Mouse (Mus musculus) lung, embryonic 15.5 days (tissue): ENCODE measurements around the gene Atp8a2. TPM values are rescaled to one million over a fixed set of nuclear protein-coding genes. Genes with fewer than 3 reads are reported as not detected.

ENCODE experiments used
- ATAC-seq: fragments of 200-750 bp; cut with Nextera tagmentation; 2 replicates; pipeline ENCODE4 v1.8.0; 2017; ENCODE audit warnings: moderate number of reproducible peaks, borderline replicate concordance; ENCODE audit not compliant: low FRiP score, low TSS enrichment; ENCODE audit errors: extremely low read depth
- H3K27ac ChIP-seq: fragments of 300-500 bp; sonication (generic); 2 replicates; pipeline ENCODE4 v1.5.1; 2015; ENCODE audit warnings: moderate library complexity, mild to moderate bottlenecking, inconsistent platforms
- H3K27me3 ChIP-seq: fragments of 300-500 bp; sonication (generic); 2 replicates; pipeline ENCODE4 v1.6.1; 2015; ENCODE audit warnings: inconsistent platforms
- H3K36me3 ChIP-seq: fragments of 300-500 bp; sonication (generic); 2 replicates; pipeline ENCODE4 v1.6.1; 2015; ENCODE audit warnings: inconsistent platforms
- H3K4me1 ChIP-seq: fragments of 300-500 bp; sonication (generic); 2 replicates; pipeline ENCODE4 v1.6.1; 2015; ENCODE audit warnings: inconsistent platforms
- H3K4me2 ChIP-seq: fragments of 300-500 bp; sonication (generic); 2 replicates; pipeline ENCODE4 v1.6.1; 2015; ENCODE audit warnings: inconsistent platforms, mild to moderate bottlenecking, moderate library complexity
- H3K4me3 ChIP-seq: fragments of 300-500 bp; sonication (generic); 2 replicates; pipeline ENCODE4 v1.5.1; 2015; ENCODE audit warnings: mild to moderate bottlenecking, inconsistent platforms
- H3K9ac ChIP-seq: fragments of 300-500 bp; sonication (generic); 2 replicates; pipeline ENCODE4 v1.6.1; 2015; ENCODE audit warnings: inconsistent platforms
- H3K9me3 ChIP-seq: fragments of 300-500 bp; sonication (generic); 2 replicates; pipeline ENCODE4 v1.6.1; 2016; ENCODE audit warnings: inconsistent platforms
- WGBS: fragments of 180-500 bp; shearing (Covaris S2); methylation state at CpG from one replicate; pipeline ENCODE4 v1.1.7; 2015; 5-methylcytosine and 5-hydroxymethylcytosine counted together
- polyA plus RNA-seq: library from polyadenylated mRNA; unstranded; fragments of >200 nt; fragmentation: Nextera tagmentation; extraction: Ambion mirVana; gene quantifications from 2 replicates; pipeline ENCODE4 v1.2.1, GENCODE M21; 2015

Gene Atp8a2
- polyA plus RNA-seq, 1 experiment from 2014 or later, result 1.8 TPM

GRCm38 (mm10) chr14:59675330-59675729 is 521.6 kb downstream of the Atp8a2 start:
- 58% methylated on average over 4 of the region's 4 CpGs for WGBS
- H3K4me3 ChIP-seq, result no peak overlapping the region
- no peaks in the 10 kb centered on the region for H3K36me3 ChIP-seq
- no peaks in the 10 kb centered on the region for H3K9me3 ChIP-seq
- no peaks in the 10 kb centered on the region for H3K27me3 ChIP-seq
- H3K27ac ChIP-seq, result no peak overlapping the region
- H3K4me2 ChIP-seq, result no peak overlapping the region
- H3K9ac ChIP-seq, result no peak overlapping the region
- H3K4me1 ChIP-seq, result peaks cover 17% of the 10 kb centered on the region
- no peak for ATAC-seq

DNA sequence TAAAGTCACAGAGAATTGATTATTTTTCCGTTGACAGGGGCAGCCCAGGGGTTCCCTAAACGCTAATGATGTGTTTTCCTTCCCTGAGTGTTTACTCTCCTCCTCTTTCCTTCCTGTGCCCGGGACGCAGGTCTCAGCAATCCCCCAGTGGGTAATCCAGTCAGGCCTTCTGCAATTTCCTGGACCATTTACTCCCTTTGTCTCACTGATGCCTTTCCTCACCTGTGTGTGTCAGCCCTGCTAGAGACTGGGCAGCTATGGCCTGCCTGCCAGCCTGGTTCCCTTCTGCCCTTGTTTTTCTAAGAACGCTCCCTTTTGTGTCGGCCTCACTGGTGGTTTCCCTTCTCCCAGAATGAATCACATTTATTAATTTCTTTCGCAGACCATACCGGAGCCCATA is 522.4 kb downstream of the Atp8a2 start:
- 16% methylated on average over 8 of the region's 8 CpGs for WGBS
- Histone ChIP-seq H3K9me3 (no peaks in the 10 kb centered on the region), H3K9ac (no peak overlapping the region), H3K4me2 (no peak overlapping the region), H3K36me3 (no peaks in the 10 kb centered on the region), H3K27me3 (no peaks in the 10 kb centered on the region), H3K4me1 (peaks cover 17% of the 10 kb centered on the region), H3K4me3 (no peak overlapping the region), H3K27ac (no peak overlapping the region)
- ATAC-seq, result no peak

DNA sequence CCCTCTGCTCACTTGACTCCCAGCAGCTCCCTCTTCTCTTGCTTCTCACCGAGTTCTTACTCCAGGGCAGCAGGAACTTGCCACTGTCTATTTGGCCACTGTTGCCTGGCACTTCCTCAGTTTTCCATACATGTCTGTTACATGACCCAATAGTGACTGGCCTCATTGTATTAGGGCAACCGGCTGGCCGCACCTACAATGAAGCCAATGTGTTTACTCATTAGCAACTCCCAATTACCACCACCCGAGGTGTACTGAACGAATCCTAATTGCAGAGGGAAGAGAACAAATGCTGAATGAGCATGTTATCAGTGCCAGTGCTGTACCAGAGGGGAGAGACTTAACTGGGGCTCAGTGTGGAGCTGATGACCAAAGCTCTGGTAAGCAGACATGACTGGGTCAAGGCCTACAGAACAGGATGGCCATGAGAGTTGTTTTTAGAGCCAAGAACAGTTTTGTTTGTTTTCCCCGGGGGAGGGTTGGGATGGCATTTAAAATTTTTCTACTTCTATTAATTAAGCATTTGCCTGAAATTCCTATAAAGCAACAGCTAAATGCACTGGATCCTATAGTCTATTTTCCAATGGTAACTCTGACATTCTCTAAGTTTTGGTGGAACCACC is 524.0 kb downstream of the Atp8a2 start:
- Histone ChIP-seq H3K27ac (no peak overlapping the region), H3K4me1 (peaks cover 17% of the 10 kb centered on the region), H3K4me2 (no peak overlapping the region), H3K4me3 (no peak overlapping the region), H3K9me3 (no peaks in the 10 kb centered on the region), H3K36me3 (no peaks in the 10 kb centered on the region), H3K27me3 (no peaks in the 10 kb centered on the region), H3K9ac (no peak overlapping the region)
- WGBS, result 80% methylated on average over 6 of the region's 6 CpGs
- no peak for ATAC-seq

- no peaks in the 10 kb centered on the region for H3K27me3 ChIP-seq
- ATAC-seq, result no peak
- no peak overlapping the region for H3K27ac ChIP-seq
- H3K36me3 ChIP-seq, result no peaks in the 10 kb centered on the region
- no peak overlapping the region for H3K4me3 ChIP-seq
- H3K4me1 ChIP-seq, result no peaks in the 10 kb centered on the region
- 90% methylated on average over 1 of the region's 1 CpGs for WGBS
- no peak overlapping the region for H3K4me2 ChIP-seq
- H3K9me3 ChIP-seq, result no peaks in the 10 kb centered on the region
- no peak overlapping the region for H3K9ac ChIP-seq
Measured at GRCm38 (mm10) chr14:59657098-59657497, 539.9 kb downstream of the Atp8a2 start.

DNA sequence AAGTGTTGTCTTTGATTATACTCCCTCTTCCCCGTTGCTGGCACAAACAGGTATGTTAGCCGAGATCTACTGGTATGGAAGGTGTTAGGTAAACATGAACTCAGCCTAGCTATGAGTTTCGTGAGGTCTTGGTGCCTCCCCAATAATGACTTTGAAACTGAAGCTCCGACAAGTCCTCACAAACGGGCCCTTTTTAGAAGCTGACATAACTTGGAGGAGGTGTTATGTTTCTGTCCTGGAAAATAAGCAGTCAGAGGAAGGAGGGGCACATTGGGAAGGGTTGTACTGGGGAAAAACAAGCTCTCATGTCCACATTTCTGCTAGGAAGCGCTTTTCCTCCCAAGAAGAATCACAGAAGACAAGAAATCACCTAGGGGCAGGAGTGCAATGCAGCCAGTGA is 540.4 kb downstream of the Atp8a2 start:
- no peak overlapping the region for H3K9ac ChIP-seq
- H3K4me2 ChIP-seq, result no peak overlapping the region
- H3K4me1 ChIP-seq, result no peaks in the 10 kb centered on the region
- no peaks in the 10 kb centered on the region for H3K27me3 ChIP-seq
- no peaks in the 10 kb centered on the region for H3K36me3 ChIP-seq
- H3K27ac ChIP-seq, result no peak overlapping the region
- no peak overlapping the region for H3K4me3 ChIP-seq
- ATAC-seq, result no peak
- no peaks in the 10 kb centered on the region for H3K9me3 ChIP-seq
- WGBS, result 42% methylated on average over 6 of the region's 6 CpGs

- WGBS, result 58% methylated on average over 6 of the region's 6 CpGs
- Histone ChIP-seq H3K36me3 (no peaks in the 10 kb centered on the region), H3K4me2 (no peak overlapping the region), H3K9me3 (no peaks in the 10 kb centered on the region), H3K27me3 (no peaks in the 10 kb centered on the region), H3K4me1 (peaks cover 10% of the 10 kb centered on the region), H3K4me3 (no peak overlapping the region), H3K27ac (no peak overlapping the region), H3K9ac (no peak overlapping the region)
- peak; percentile 44; the same call in 1 of the 2 replicates for ATAC-seq
Measured at GRCm38 (mm10) chr14:59649337-59649736, 547.6 kb downstream of the Atp8a2 start.

DNA sequence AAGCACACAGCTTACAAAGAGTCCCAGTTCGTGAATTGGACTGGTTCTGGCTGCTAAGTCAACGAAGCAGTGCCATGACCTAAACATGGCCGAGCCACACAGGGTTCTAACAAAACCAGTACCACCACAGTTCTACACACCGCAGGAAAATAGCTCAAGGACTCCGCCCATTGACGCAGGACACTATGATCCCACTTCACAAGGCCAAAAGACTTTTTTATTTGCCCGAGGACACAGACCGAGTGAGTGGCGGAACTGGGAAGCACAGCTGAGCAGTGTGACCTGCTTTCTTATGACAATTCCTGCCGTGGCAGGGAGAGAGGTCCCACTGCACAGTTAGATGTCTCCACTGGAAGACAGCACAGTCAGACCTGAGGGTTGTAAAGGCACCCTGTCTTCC is 548.4 kb downstream of the Atp8a2 start:
- H3K36me3 ChIP-seq, result no peaks in the 10 kb centered on the region
- H3K4me1 ChIP-seq, result peaks cover 11% of the 10 kb centered on the region
- no peak overlapping the region for H3K9ac ChIP-seq
- H3K27ac ChIP-seq, result no peak overlapping the region
- no peaks in the 10 kb centered on the region for H3K9me3 ChIP-seq
- no peaks in the 10 kb centered on the region for H3K27me3 ChIP-seq
- no peak overlapping the region for H3K4me2 ChIP-seq
- 76% methylated on average over 10 of the region's 10 CpGs for WGBS
- no peak for ATAC-seq
- H3K4me3 ChIP-seq, result no peak overlapping the region

GRCm38 (mm10) chr14:59646826-59647697 is 549.9 kb downstream of the Atp8a2 start:
- WGBS, result 53% methylated on average over 16 of the region's 16 CpGs
- H3K4me2 ChIP-seq, result no peak overlapping the region
- no peak overlapping the region for H3K27ac ChIP-seq
- no peak overlapping the region for H3K9ac ChIP-seq
- no peak overlapping the region for H3K4me3 ChIP-seq
- peaks cover 14% of the 10 kb centered on the region for H3K4me1 ChIP-seq
- no peaks in the 10 kb centered on the region for H3K9me3 ChIP-seq
- no peak for ATAC-seq
- no peaks in the 10 kb centered on the region for H3K27me3 ChIP-seq
- H3K36me3 ChIP-seq, result no peaks in the 10 kb centered on the region

DNA sequence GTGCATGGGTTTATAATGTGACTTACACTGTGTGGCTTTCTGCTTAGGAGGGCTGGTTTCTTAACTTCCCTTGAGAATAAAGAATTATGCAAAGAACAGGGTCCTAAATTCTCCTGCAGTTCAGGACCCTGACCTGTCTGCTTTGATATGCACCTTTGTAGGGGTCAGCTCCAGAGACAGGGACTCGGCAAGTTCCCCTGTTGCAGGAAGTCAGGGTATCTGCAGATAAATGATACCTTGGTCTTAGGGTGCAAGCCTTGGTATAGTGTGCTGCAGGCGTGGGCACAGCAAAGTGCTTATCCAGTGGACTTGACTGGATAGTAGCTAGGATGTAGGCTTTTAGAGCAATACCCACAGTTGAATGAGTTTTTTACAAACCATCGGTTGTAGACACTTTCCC is 552.1 kb downstream of the Atp8a2 start:
- no peaks in the 10 kb centered on the region for H3K36me3 ChIP-seq
- H3K4me2 ChIP-seq, result no peak overlapping the region
- no peak overlapping the region for H3K9ac ChIP-seq
- H3K9me3 ChIP-seq, result no peaks in the 10 kb centered on the region
- H3K4me1 ChIP-seq, result peaks cover 14% of the 10 kb centered on the region
- ATAC-seq, result no peak
- no peaks in the 10 kb centered on the region for H3K27me3 ChIP-seq
- 76% methylated on average over 3 of the region's 3 CpGs for WGBS
- no peak overlapping the region for H3K27ac ChIP-seq
- no peak overlapping the region for H3K4me3 ChIP-seq

DNA sequence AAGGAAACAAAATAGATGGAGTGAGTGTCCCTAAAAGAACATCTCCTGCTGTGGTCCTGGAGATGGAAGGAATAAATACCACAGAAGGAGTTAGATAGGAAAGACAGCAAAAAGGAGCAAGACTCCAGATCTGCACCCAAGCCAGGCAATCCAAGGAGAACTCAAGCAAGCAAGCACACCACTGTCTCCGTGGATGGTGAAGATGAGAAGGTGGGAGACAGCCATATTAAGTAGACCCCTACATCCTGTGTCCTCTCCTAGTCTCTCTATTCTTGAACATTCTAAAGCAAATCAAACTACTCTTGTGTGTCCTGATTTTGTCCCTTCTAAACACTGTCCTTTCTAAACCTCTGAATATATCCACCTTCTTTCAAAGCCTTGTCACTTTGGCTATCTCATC is 552.8 kb downstream of the Atp8a2 start:
- Histone ChIP-seq H3K27me3 (no peaks in the 10 kb centered on the region), H3K4me2 (no peak overlapping the region), H3K4me3 (no peak overlapping the region), H3K9ac (no peak overlapping the region), H3K27ac (no peak overlapping the region), H3K9me3 (no peaks in the 10 kb centered on the region), H3K36me3 (no peaks in the 10 kb centered on the region), H3K4me1 (peaks cover 18% of the 10 kb centered on the region)
- WGBS, result 100% methylated on average over 1 of the region's 1 CpGs
- ATAC-seq, result no peak

- no peak overlapping the region for H3K4me3 ChIP-seq
- 13% methylated on average over 12 of the region's 12 CpGs for WGBS
- no peaks in the 10 kb centered on the region for H3K9me3 ChIP-seq
- H3K27me3 ChIP-seq, result no peaks in the 10 kb centered on the region
- no peaks in the 10 kb centered on the region for H3K36me3 ChIP-seq
- H3K9ac ChIP-seq, result no peak overlapping the region
- no peak overlapping the region for H3K4me2 ChIP-seq
- peaks cover 21% of the 10 kb centered on the region for H3K4me1 ChIP-seq
- no peak for ATAC-seq
- H3K27ac ChIP-seq, result no peak overlapping the region
Measured at GRCm38 (mm10) chr14:59643582-59643981, 553.4 kb downstream of the Atp8a2 start.

DNA sequence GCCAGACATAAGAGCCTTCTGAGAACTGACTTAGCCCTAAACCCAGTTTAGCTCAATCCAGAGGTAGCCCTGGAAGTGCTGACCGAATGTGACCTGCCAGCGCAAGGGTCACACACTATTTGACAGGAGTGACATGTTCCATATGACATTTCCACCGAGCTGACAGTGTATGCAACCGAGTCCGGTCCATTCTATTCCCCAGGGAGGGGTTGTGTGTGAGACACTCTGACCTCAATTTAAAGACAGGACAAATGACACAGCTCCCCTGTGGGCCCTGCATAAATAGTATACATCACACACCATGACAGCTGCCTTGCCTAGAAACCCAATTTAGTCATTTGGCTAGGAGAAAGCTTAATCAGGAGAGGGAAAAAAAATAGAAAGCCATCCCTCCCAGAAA is 555.1 kb downstream of the Atp8a2 start:
- H3K36me3 ChIP-seq, result no peaks in the 10 kb centered on the region
- no peaks in the 10 kb centered on the region for H3K27me3 ChIP-seq
- H3K9ac ChIP-seq, result no peak overlapping the region
- H3K4me2 ChIP-seq, result no peak overlapping the region
- H3K27ac ChIP-seq, result no peak overlapping the region
- no peaks in the 10 kb centered on the region for H3K9me3 ChIP-seq
- no peak for ATAC-seq
- H3K4me3 ChIP-seq, result no peak overlapping the region
- WGBS, result 21% methylated on average over 5 of the region's 5 CpGs
- H3K4me1 ChIP-seq, result peaks cover 11% of the 10 kb centered on the region; the same call in 1 of the 2 replicates
